Mouse (Mus musculus) G1E (cell line): ENCODE results near the gene Fra10ac1.

Experiments
- CTCF ChIP-seq: IDR thresholded peaks from 2 replicates; pipeline ENCODE4 v1.5.1; 2012; ENCODE audit warnings: low read depth, low read length, inconsistent platforms, mixed read lengths
- GATA1 ChIP-seq: IDR thresholded peaks from 2 replicates; pipeline ENCODE4 v1.6.1; 2012; ENCODE audit warnings: borderline replicate concordance, low read length, inconsistent platforms, mixed read lengths
- GATA2 ChIP-seq: IDR thresholded peaks from 2 replicates; pipeline ENCODE4 v1.6.1; 2012; ENCODE audit warnings: low read depth, low read length, inconsistent platforms, borderline replicate concordance
- POLR2AphosphoS5 ChIP-seq: IDR thresholded peaks from 2 replicates; pipeline ENCODE4 v1.6.1; 2012; ENCODE audit warnings: low read depth, low read length, inconsistent platforms; ENCODE audit not compliant: insufficient replicate concordance
- TAL1 ChIP-seq: conservative IDR thresholded peaks from 2 replicates; pipeline ENCODE4 v1.6.1; 2012; ENCODE audit warnings: low read depth, low read length, inconsistent platforms, mixed read lengths

GRCm38 (mm10) chr19:38263829-38264504, 40.0 kb upstream of the Fra10ac1 start:
- TF ChIP-seq CTCF (no peak), GATA1 (no peak), GATA2 (no peak), POLR2AphosphoS5 (no peak), TAL1 (no peak)
